Mouse (Mus musculus): ENCODE measurements at regions not wholly inside any gene's neighbourhood (a gene's known extent, or its start where the extent isn't known, plus 50 kb on each side); places are given as distances from the start of the nearest gene placed in this dataset.
A peak's percentile ranks its signal among the peaks of the same experiment; 100 is the strongest.

DNA sequence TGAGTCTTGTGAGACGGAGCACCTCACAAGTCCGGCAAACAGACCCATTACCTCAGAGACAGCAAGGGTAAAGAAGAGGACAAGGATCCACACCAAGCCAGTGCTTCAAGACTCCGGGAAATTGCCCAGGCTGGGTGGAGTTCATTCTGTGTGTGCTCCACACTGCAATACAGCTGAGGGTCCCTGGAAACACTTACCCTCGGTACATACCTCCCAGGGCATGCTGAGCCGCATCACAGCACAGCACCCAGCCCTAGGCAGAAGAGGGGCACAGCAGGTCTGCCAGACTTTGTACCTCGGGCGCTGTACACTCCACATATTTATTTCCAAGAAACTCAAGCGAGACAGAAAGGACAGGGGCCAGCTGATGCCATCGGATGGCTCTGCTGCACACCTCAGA is 54.5 kb upstream of the Cmc1 start:
- DNase-seq (ENCODE audit: low read depth, low spot score) = no peak

DNA sequence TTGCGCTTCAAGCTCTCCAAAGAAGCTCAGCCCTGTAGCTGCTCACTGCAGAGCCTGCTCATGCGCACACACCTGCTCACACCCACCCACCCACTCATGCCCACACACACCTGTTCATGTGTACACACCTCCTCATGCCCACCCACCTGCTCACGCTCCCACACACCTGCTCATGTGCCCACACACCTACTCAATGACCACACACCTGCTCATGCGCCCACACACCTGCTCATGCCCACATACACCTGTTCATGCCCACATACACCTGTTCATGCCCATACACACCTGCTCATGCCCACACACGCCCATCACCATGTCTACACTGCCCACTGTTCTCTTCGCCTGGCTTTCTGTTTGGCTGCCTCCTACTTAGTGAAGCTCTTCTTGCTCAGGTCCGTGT is 56.5 kb upstream of the Cmc1 start:
- DNase-seq (ENCODE audit: low read depth, low spot score) = no peak

DNA sequence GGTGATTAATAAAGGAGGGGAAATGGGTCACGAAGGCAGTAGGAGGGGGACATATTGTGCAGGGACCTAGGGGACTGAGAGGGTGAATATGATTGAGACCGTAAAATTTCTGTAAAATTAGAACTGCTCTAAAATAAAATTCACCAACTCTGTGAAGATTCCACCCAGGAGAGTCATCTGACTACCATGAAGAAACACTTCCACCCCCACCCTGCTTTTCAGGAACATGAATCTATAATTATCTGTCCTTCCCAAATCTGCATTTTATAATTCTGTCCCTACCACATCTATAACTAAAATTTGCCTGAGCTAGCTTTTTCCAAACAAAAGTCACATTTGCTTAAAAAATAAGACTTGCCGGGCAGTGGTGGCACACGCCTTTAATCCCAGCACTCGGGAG is 69.7 kb upstream of the Cmc1 start:
- DNase-seq (ENCODE audit: low read depth, low spot score) = no peak

DNA sequence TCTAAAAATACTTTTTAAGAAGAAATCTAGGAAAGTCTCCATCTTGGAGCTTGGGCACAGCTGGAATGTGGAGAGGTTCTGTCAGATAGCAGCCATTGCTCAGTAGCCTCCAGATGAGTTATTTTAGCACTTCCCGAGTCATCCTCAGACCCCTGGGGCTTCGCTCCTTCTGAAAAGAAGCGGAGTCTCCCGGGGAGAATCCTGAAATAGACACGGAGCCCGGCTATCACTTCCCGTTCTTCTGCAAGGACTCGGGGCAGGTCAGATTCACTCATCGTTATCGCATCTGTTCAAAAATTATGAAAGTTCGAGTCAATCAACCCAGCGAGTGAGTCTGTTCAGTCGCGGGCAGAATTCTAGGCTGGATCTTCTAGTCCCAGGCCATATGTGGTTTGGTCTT is 71.2 kb upstream of the Cmc1 start:
- no peak for DNase-seq (ENCODE audit: low read depth, low spot score)

DNA sequence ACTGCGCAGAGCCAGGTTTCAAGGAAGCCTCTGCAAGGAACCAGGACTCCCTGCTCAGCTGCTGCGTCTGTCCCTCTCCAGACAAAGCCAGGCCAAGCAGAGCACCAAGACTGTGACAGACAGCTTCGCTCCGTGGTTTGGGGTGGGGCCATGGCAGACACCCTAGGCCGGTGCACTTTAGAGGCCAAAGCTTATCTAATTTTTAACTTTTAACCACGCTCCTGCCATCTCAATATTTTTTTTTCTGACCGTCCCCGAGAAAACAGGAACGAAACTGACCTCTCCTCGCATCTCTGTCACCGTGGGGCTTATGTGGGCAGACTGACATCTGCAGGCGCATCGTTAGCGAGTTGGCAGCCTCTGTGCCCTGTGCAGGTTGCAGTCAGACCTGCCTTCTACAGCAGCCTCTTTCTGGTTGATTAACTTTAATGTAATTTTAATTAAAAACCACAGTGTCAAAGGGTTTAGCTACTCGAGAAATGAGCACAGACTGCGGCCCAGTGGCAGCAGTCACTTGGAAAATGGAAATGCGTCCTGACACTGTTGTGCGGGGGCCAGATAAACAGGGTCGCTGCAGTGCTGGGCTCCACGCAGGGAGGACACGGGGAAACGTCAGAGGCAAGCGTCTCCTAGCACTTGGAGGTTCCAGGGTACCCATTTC is 77.6 kb upstream of the Cmc1 start:
- no peak for DNase-seq (ENCODE audit: low read depth, low spot score)

DNA sequence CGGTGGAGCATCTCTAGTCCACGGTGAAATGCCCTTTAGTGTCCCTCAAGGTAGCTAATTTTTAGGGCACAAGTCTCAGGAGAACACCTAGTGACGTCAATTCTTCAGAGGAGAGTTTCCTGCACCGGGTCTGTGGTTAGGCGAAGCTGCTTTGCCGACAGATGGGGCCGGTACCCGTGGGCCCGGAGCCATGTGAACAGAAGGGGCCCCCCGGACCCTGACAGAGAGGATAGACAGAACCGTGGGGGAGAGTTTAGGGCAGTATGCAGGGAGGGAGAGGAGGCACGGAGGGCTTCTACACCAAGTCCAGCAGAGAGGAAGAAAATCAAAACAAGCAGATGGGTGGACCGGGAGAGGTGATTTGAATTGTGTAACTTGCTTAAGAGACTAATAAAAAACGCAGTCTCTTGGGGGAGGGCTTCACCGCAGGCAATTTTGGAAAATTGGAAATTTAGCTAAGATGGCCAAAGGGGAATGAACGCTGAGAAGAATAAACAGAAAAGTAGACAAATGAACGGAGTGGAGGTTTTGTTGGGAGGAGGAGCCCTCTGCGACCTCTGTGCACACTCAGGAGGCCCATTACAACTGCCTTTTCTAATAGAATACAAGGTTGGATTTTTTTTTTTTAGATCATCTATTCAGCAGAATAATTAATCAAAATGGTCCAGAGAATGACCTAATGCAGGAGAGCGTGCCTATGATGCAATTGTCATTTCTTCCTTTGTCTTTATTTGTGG is 78.9 kb upstream of the Cmc1 start:
- no peak for DNase-seq (ENCODE audit: low read depth, low spot score)

DNA sequence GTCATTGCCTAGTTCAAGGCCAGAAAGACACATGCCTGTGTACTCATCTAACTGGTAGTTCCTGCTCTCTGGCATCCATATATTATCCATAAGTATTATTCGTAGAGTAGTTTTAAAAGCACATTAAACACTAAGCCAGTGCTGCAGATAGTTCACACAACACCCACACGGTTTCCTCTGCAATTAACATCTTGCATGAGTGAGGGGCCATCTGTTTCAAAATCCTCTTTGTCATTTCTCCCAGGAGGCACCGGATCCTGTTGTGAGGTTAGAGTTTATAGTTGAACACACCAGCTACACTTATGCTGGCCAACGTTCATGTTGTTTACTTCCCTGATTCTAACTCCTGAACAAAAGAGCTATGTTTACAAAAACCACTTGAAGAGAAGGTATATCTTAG is 90.7 kb upstream of the Cmc1 start:
- DNase-seq (ENCODE audit: low read depth, low spot score) = no peak

DNA sequence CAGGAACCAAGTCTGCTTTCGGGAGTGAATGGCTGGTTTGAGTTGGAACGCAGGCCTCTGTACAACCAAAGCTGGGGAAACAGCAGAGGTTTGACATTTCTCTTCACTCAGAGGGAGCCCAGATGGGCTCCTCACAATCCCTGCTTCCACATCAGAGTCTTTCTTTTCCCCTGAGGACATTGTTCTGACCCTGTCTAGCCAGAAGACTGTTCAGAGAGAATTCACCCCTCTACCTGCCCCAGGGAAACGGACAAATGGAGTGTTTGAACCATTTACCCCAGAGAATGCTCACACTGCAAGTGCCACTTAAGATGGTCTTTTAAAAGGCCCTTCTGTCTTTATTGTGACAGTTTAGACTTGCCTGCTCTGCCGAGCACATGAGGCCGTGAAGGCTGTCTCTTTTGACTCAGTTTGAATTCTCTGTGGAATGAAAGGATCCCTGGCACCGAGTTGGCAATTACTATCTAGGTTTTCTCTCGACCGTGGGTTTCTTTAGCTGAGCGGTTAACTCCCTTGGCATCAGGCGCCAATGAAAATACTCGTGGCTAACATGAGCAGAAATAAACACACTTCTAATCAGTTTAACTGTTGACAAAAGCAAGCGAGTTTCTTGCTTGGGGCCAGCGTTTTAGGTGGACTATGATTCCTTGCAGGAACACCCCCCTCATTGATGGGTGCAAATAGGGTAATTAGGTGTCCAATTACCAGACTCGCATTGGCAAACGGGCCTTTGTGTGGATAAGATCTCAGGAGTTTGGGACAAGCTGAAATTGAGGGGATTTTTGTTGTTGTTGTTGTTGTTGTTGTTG is 97.0 kb upstream of the Cmc1 start:
- DNase-seq (ENCODE audit: low read depth, low spot score) = no peak

DNA sequence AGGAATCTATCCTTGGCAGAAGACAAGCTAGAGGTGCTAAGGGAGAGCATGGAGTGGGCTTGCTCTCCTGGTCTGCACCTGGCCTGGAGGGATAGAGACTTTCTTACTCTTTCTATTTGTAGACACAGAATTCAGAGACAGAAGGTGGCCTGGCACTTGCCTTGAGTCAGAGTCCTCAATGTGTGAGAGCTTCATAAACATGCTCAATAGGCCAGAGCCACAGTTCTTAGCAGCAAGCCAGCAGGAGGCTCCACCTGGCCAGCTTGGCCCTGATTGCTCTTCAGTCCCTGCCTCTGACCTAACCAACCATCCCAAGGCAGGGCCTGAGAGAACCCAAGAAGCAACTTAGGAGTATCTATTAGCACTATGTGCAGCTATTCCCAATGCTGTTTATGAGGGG is 103.9 kb upstream of the Cmc1 start:
- no peak for DNase-seq (ENCODE audit: low read depth, low spot score)

DNA sequence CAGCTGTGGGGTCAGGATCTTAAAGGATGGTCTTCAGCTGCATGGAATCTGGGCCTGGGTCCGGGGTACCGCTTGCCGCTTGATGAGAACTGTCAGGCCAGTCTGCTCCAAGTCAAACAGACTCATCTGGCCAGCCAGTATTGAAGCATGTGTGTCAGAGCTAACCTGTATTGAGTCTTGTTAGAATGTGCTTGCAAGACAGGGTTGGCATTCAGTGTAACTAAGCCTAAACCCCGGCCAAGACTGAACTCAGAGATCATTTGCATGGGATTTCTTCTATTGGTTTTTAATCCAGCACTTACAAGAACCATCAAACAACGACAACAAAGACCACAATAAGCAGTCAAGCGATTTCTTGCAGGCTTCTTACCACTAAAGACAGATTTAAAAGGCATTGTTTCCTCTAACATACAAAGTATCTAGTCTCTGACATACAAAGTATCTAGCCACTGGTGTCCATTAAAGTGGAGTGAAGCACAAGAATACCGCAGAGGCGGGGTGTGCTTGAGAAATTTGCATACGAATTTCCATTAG is 105.3 kb upstream of the Cmc1 start:
- DNase-seq (ENCODE audit: low read depth, low spot score) = no peak

DNA sequence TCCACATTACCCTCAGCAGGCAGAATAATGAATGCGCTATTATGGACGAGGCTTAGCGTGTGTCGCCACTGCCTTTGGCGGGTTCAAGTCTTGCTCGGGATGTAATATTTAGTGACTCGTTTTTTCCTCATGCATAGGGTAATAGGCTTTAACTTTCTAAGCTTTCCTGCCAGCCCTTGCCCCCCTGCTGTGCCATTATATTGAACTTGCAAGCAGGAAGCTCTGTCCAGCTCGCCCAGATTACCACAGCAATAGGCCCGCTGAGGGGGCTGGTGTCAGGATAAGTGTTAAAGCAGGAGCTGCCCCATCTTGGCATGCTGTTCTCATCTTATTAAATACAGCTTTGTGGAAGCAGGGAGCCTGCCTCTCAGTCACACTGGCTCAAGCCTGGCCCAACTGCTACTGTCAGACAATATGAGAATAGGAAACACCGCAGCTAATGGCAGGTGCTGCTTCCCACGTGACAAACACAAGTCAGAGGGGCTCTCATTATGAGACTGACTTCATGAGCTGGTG is 105.8 kb upstream of the Cmc1 start:
- DNase-seq (ENCODE audit: low read depth, low spot score) = peak; percentile 38

DNA sequence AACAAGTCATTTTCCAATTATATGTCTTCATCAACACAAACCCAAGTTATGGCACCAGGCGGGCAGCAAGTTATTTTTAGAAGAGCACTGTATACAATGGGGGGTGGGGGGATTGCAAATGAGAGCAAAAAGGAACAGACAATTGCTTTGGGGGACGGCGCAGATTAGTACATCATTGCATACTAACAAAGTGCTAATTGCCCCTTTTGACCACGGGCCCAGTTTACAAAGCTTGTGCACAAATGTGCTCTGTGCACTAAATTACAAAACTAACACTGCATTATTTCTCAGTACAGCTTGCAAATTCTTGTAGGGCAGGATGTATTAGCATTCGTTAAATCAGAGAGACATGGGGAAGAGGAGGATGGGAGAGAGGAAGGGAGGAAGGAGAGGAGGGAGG is 116.3 kb upstream of the Cmc1 start:
- no peak for DNase-seq (ENCODE audit: low read depth, low spot score)

DNA sequence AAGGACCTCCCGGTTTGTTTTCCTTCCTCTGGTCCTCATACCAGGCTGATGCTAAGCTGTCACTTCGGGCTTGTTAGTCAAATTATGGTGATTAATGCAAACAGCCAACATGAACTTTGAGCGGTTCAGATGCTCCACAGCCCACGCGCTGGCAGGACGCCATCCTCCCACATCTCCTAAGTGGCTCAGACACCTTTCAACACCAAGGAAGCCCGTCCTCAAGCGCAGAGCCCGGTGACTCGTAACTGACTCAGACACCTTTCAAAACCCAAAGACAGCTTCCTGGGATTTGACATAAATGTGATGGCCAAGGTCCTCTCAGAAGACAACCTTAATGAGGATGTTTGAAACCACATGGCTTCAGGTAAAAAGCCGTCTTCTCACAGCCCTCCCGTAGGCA is 121.7 kb upstream of the Cmc1 start:
- no peak for DNase-seq (ENCODE audit: low read depth, low spot score)

DNA sequence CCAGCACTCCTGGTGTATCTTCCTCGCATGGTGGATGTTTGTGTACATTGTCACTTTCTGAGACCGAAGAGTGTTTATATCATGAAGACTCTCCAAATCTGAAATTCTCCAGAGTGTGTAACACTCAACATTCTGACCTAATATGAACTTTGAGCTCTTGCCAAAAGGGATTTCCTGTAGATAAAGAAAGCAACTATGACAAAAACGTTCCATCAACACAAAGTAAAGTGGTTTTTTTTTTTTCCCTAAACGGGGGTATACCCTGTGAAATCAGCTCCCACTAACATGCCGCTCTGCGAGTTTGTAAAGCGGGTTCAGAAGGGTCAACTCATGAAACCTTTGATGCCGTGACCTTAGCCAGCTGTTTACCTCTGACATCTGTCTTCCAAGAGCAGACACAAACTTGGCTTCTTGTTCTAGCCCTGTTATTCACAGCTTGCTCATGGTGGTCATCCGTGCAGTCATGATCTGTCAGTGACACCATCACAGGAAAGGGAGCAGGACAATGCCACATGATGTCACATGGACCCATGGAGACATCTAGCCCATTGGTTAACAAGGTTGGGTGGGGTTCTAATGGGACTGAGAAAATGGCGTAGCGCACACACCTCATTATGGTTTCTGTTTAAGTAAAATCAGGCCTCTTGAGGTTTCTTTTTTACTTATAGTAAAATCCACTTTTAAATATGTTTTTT is 122.9 kb upstream of the Cmc1 start:
- DNase-seq (ENCODE audit: low read depth, low spot score) = no peak

DNA sequence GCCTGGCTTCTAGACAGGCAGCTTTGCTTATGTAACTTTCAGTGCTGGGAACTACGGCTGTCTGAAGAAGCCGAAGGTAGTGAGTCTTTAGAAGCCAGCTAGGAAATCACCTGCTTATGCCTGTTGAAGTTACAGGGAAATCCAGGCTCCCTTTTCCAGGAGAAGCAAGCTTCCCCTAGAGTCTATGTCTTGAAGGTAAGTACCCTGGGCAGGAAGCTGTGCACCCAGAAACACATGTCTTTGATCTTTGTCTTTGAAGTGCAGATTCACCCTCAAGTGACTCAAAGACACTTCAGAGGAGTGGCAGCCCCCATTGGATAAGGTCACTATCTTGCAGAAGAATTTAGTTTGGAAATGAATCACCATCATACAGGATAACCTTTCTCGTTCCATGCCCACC is 135.5 kb upstream of the Cmc1 start:
- DNase-seq (ENCODE audit: low read depth, low spot score) = no peak

DNA sequence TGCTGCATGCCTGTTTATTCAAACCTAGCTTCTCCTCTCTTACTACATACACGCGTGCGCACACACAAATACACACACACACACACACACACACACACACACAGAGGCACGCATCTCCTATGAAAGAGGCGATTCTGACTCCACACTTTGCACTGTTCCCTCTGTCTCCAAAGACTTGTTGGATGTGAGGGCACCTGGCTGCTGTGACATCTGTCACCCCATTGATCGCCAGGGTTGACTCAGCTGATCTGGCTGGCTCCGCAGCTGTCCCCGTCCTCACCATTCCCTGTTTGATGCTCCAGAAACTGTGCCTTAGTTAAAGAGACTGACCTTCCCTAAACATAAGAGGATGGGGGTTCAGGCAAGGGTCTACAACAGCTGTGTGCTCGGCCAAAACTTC is 137.6 kb upstream of the Cmc1 start:
- DNase-seq (ENCODE audit: low read depth, low spot score) = no peak

DNA sequence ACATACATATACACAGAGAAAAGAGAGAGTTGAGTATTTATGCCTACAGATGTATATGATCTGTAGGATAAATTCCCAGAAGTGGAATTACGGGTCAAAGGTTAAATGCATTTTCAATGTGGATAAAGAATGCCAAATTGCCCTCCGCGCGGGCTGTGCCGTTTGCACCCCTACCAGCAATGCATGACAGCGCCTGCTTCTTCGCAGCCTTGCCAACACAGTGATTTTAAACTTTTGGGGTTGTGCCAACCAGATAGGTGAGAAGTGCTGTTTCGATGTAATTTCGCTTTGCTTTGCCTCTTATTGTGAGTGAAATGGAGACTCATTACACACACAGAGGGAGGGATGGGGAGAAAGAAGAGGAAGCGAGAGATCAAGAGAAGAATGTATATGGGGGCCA is 142.9 kb upstream of the Cmc1 start:
- no peak for DNase-seq (ENCODE audit: low read depth, low spot score)

DNA sequence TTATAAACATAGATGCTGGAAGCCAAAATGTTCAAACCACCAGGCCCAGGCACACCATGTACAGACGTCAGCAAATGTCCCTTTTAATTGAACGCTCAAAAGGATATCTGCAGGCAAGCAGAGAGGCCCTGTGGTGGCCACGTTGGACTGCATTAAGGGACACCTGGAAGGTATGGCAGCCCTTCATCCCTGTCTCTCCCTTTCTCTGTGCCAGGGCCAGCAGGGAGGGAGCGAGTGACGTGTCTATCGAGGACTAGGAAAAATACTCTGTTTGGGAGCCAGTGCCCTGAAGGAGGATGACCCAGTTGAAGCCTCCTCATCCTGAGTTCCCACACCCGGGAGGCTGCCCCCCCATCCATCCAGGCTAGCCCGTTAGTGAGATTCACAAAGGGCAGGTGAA is 144.0 kb upstream of the Cmc1 start:
- no peak for DNase-seq (ENCODE audit: low read depth, low spot score)

DNA sequence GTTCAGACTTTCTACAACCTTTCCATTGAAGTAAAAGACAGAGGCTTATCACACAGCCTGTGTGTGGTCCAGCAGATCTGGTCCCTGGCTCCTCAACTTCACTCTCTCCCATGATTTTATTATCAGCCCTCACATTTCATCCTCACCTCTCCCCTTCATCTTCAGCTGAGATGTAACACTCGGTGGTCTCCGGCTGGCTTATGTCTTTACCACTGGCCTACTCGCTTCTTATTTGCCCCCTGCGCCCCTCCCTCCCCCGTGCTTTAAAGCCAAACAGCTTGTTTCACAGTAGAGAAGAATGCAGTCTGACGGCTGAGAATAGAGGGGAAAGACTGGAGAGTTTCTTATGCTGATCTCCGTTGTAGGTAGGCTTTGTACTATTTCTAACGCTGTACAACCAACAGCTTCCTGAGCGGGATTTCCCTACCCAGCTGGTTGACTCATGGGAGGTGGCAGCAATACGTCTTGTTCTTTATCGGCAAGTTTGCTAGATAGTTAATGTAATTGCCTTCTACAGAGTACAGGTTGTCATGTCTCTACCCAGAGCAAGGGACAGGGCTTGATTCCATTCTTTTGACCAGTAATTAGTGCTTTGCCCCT is 152.9 kb upstream of the Cmc1 start:
- no peak for DNase-seq (ENCODE audit: low read depth, low spot score)

DNA sequence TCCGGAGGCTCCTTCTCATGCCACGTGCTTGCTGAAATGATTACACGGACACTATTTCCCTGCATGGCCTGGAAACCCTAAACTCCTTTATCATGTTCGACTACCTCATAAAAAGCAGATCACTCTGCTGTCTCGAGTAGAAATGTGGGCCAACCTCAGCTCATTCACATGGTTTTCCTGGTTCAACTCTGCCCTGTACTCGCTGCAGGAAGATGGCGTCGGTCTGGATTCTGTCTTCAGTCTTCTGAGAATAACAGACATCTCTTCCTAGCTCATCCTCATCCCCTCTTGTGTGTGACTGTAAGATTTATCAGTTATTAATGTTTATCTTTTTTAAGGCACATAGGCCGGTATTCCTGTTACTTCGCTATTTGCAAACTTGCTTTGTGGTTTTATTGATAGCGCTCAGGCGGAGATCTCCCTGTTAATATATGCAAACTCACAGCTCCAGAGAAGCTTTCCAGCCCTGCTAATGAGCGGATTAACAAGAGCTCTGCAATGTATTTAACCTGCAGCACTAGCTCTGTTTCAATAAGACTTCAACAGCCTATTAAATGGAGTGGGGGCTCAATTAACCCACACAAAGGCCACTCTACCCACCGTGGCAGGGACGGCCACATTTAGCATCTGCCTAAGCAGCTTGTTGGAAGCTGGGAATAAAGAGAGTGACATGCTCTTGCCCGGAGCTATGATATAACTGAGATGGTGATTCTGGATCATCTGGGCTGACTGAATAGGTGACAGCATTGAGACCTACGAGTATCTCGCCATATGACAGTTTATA is 159.5 kb upstream of the Eomes start:
- DNase-seq (ENCODE audit: low read depth, low spot score) = peak; percentile 9

DNA sequence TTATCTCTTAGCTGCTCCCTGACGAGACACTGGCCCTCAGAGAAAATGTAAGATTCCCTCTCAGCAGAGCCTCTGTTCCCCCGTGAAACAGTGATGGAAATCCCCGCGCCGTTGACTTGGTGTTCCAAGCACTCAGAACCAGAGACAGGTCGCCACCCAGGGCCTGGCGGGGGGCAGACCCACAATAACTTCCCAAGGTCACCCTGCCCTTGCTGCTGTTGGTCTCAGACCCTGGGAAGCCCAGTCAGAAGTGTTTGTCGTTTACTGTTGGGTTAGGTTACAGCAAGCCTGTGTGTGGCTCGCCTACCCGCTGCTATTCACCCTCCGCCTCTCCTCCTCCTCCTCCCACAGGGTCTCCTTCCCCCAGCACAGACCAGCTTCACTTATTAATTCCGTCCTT is 154.2 kb upstream of the Eomes start:
- DNase-seq (ENCODE audit: low read depth, low spot score) = no peak
